Mouse (Mus musculus) hindbrain, embryonic 13.5 days (tissue): Measurements from ENCODE around the gene Fto. TPM values are rescaled to one million over a fixed set of nuclear protein-coding genes. Genes with fewer than 3 reads are reported as not detected.

ENCODE experiments used
- ATAC-seq: fragments of 200-750 bp; cut with Nextera tagmentation; 2 replicates; pipeline ENCODE4 v1.8.0; 2017; ENCODE audit warnings: moderate TSS enrichment; ENCODE audit not compliant: low FRiP score
- H3K27ac ChIP-seq: fragments of 300-500 bp; sonication (generic); 2 replicates; pipeline ENCODE4 v1.5.1; 2015; ENCODE audit warnings: inconsistent platforms, mild to moderate bottlenecking, moderate library complexity
- H3K27me3 ChIP-seq: fragments of 300-500 bp; sonication (generic); 2 replicates; pipeline ENCODE4 v1.6.1; 2015; ENCODE audit warnings: mild to moderate bottlenecking, inconsistent platforms
- H3K36me3 ChIP-seq: fragments of 300-500 bp; sonication (generic); 2 replicates; pipeline ENCODE4 v1.6.1; 2015; ENCODE audit warnings: mild to moderate bottlenecking, inconsistent platforms
- H3K4me1 ChIP-seq: fragments of 300-500 bp; sonication (generic); replicated peaks from 2 replicates; pipeline ENCODE4 v1.6.1; 2015; ENCODE audit warnings: inconsistent platforms
- H3K4me2 ChIP-seq: fragments of 300-500 bp; sonication (generic); 2 replicates; pipeline ENCODE4 v1.6.1; 2015; ENCODE audit warnings: inconsistent platforms, mild to moderate bottlenecking, moderate library complexity
- H3K4me3 ChIP-seq: fragments of 300-500 bp; sonication (generic); 2 replicates; pipeline ENCODE4 v1.5.1; 2015; ENCODE audit warnings: mild to moderate bottlenecking, inconsistent platforms
- H3K9ac ChIP-seq: fragments of 300-500 bp; sonication (generic); 2 replicates; pipeline ENCODE4 v1.6.1; 2015; ENCODE audit warnings: mild to moderate bottlenecking, inconsistent platforms
- H3K9me3 ChIP-seq: fragments of 300-500 bp; sonication (generic); 2 replicates; pipeline ENCODE4 v1.6.1; 2016; ENCODE audit warnings: inconsistent platforms
- WGBS: fragments of 180-500 bp; shearing (Covaris S2); methylation state at CpG from one replicate; pipeline ENCODE4 v1.1.7; 2015; 5-methylcytosine and 5-hydroxymethylcytosine counted together
- polyA plus RNA-seq: library from polyadenylated mRNA; unstranded; fragments of >200 nt; fragmentation: Nextera tagmentation; extraction: Ambion mirVana; gene quantifications from 2 replicates; pipeline ENCODE4 v1.2.1, GENCODE M21; 2015

The Fto gene
- polyA plus RNA-seq, 1 experiment from 2014 or later: 126 TPM

DNA sequence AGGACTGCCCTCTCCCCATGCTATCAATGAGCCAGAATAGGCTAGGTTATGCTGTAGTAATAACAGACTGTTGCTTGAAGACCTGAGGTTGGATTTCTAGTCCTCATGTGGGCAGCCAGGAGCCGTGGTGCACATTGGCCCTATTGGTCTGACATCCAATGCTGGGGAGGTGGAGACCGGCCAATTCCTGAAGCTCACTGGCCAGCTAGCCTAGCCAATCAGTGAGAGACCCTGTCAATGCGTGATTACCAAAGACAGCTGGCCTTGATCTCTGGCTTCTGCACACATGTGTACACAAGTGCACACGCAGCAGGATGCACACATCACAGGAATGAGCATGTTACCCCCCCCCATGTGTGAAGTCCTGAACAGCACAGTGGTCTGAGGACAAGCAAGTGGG is 94.6 kb downstream of the Fto start:
- H3K4me1 ChIP-seq: peaks cover 16% of the 10 kb centered on the region
- H3K9ac ChIP-seq: no peak overlapping the region
- no peak overlapping the region for H3K27ac ChIP-seq
- 84% methylated on average over 4 of the region's 4 CpGs for WGBS
- H3K27me3 ChIP-seq: no peaks in the 10 kb centered on the region
- no peak overlapping the region for H3K4me3 ChIP-seq
- H3K4me2 ChIP-seq: no peak overlapping the region
- ATAC-seq: no peak
- peaks cover 21% of the 10 kb centered on the region for H3K36me3 ChIP-seq
- H3K9me3 ChIP-seq: no peaks in the 10 kb centered on the region

DNA sequence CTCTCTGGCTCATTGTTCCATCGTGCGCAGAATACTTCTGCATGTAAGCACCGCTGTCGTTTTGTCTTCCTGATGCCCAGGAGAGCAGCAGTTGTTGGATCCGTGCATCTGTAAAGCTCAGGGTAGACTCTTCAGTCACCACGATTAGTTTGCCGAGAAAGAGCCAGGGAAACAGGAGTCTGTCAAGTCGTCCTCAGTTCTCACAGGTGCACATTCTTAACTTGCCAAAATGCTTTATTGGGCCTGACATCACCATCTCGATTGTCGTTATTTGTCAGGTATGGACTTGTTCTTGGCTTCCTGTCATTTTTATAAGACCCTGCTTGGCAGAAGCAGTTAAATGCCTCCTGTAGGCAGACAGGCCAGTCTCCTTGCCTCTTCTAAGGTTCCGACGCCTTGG is 96.7 kb downstream of the Fto start:
- H3K36me3 ChIP-seq: peaks cover 15% of the 10 kb centered on the region
- H3K4me3 ChIP-seq: no peak overlapping the region
- no peak for ATAC-seq
- H3K4me1 ChIP-seq: peaks cover 16% of the 10 kb centered on the region
- no peak overlapping the region for H3K4me2 ChIP-seq
- H3K27me3 ChIP-seq: no peaks in the 10 kb centered on the region
- no peak overlapping the region for H3K9ac ChIP-seq
- H3K27ac ChIP-seq: no peak overlapping the region
- H3K9me3 ChIP-seq: no peaks in the 10 kb centered on the region
- WGBS: 90% methylated on average over 12 of the region's 12 CpGs

DNA sequence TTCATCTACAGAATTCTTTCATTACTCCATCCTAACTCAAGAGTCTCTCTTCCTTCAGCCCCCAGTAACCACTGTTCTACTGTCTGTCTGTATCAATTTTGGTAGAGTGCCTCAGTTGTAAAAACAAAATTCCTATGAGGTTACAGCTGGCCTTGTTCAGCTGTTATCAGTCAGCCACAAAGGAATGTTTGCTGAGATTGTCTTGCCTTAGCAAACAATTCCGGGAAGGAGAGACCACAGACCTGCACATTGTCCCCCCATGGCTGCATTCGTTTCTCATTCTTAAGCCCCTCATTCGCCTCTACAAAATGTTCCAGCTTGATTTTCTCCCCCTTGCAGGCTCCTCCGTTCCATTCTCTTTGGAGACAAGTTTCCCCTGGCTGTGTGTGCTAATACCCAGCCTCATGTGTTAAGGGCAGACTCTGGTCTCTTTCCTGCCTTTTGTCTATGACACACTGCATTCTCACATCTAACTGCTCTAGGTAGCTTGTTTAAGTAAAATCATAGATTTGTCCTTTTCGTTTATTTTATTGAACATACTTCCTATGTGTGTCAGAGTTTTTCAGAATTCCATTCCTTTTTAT is 111.3 kb downstream of the Fto start:
- Histone ChIP-seq H3K9me3 (no peaks in the 10 kb centered on the region), H3K36me3 (peaks cover 11% of the 10 kb centered on the region), H3K4me1 (no peaks in the 10 kb centered on the region), H3K27me3 (no peaks in the 10 kb centered on the region), H3K4me3 (no peak overlapping the region), H3K27ac (no peak overlapping the region), H3K9ac (no peak overlapping the region), H3K4me2 (no peak overlapping the region)
- ATAC-seq: no peak
- 90% methylated on average over 5 of the region's 5 CpGs for WGBS

DNA sequence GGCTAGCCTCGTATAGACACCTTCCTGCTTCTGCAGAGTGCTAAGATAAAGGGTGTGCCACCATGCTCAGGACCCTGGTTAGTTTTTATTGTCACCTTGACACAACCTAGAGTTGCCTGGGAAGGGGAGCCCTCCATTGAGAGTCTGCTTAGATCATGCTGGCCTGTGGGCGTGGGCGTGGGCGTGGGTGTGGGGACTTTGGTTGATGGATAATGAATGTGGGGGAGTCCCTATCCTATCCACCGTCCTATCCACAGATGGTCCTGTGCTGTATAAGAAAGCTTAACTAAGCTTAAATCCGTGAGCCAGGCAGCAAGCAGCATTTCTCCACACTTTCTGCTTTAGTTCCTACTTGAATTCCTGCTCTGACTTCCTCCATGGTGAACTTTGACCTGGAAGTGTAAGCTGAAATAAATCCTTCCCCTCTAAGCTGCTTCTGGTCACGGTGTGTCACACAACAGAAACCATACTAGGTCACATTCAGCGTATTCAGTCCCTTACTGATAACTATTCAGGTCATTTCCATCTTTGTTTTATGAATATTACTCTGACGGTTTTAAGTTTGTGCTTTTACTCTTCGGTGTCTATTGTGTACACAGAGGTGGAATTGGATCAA is 112.0 kb downstream of the Fto start:
- no peak for ATAC-seq
- no peak overlapping the region for H3K9ac ChIP-seq
- H3K27me3 ChIP-seq: no peaks in the 10 kb centered on the region
- H3K4me1 ChIP-seq: no peaks in the 10 kb centered on the region
- WGBS: 91% methylated on average over 10 of the region's 10 CpGs
- no peaks in the 10 kb centered on the region for H3K9me3 ChIP-seq
- H3K4me2 ChIP-seq: no peak overlapping the region
- H3K4me3 ChIP-seq: no peak overlapping the region
- H3K27ac ChIP-seq: no peak overlapping the region
- peaks cover 11% of the 10 kb centered on the region for H3K36me3 ChIP-seq

DNA sequence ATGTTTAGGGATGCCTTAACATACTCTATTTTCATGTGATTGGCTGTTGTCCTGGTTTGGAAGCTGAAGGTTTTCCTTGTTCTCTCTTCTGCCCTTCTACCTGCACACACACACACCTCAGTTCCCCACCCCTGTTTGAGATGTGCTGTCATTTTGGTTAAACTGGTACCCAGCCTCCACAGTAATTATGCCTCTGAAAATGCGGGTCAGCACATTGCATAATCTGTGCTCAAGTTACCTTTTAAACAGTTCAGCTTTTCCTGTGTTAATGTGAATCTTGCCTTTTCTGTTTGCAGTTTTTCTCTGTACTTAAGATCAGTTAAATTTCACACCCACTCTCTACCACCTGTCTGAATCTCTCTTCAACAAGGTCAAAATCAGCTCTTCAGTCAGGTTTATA is 113.2 kb downstream of the Fto start:
- no peaks in the 10 kb centered on the region for H3K27me3 ChIP-seq
- 100% methylated on average over 1 of the region's 1 CpGs for WGBS

DNA sequence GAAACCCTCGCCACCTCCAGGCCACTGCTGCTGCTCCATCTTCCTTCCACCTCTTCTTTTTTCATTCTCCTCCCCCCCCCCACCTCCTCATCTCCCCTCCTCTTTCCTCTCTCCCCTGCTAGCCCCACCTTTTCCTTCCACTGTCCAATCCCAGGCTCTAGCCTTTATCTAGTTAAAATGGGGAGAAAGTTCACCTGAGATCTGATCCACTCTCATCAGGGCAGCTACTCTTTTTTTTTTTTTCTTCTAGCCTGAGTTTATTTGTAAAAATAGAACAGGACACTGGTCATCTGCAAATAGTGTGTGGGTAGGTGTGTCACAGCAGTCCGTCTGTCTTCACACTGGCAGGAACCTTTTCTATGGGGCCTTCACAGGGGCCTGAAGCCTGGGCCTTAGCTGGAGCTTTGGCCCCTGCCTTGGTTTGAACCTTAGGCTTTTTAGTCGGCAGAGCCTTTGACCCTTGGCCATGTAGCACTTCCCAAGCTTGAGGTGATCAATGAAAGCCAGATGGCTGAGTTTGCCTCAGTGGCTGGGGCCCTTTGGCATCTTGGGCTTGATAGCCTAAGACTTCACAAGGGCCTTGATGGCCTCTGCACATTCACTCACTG is 117.1 kb downstream of the Fto start:
- H3K9ac ChIP-seq: no peak overlapping the region
- H3K27me3 ChIP-seq: no peaks in the 10 kb centered on the region
- H3K4me2 ChIP-seq: no peak overlapping the region
- H3K27ac ChIP-seq: no peak overlapping the region
- 96% methylated on average over 3 of the region's 3 CpGs for WGBS
- peaks cover 8% of the 10 kb centered on the region for H3K36me3 ChIP-seq
- no peak for ATAC-seq
- H3K4me1 ChIP-seq: no peaks in the 10 kb centered on the region
- peaks cover 4% of the 10 kb centered on the region; the same call in 1 of the 2 replicates for H3K9me3 ChIP-seq
- no peak overlapping the region for H3K4me3 ChIP-seq

More for the DNA sequence above, 113.2 kb downstream of the Fto start:
- Histone ChIP-seq H3K9me3 (peaks cover 4% of the 10 kb centered on the region; the same call in 1 of the 2 replicates), H3K9ac (no peak overlapping the region), H3K4me2 (no peak overlapping the region), H3K4me3 (no peak overlapping the region), H3K4me1 (no peaks in the 10 kb centered on the region), H3K27ac (no peak overlapping the region), H3K36me3 (peaks cover 15% of the 10 kb centered on the region)
- no peak for ATAC-seq

DNA sequence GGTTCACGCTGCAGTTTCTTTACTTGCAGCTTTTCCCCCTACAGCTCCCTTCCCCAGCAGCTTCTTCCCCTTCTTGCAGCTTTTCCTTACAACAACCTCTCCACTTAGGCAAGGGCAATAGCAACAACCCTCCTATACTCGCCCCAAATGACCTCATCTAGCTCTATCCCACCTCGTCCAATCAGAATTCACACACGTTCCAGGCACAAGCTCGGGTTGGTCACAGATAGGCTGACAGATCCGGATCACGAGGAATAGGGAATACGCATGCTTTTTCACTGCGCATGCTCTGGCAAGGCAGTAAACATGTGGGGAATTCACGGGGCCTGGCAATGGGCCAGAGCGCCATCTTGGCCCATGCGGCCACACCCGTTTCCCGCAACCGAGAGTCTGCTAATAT is 122.7 kb downstream of the Fto start:
- no peak for ATAC-seq
- WGBS: 97% methylated on average over 15 of the region's 15 CpGs
- Histone ChIP-seq H3K4me2 (no peak overlapping the region), H3K4me1 (no peaks in the 10 kb centered on the region), H3K4me3 (no peak overlapping the region), H3K27ac (no peak overlapping the region), H3K27me3 (no peaks in the 10 kb centered on the region), H3K36me3 (no peaks in the 10 kb centered on the region), H3K9me3 (no peaks in the 10 kb centered on the region; the same call in 1 of the 2 replicates), H3K9ac (no peak overlapping the region)

DNA sequence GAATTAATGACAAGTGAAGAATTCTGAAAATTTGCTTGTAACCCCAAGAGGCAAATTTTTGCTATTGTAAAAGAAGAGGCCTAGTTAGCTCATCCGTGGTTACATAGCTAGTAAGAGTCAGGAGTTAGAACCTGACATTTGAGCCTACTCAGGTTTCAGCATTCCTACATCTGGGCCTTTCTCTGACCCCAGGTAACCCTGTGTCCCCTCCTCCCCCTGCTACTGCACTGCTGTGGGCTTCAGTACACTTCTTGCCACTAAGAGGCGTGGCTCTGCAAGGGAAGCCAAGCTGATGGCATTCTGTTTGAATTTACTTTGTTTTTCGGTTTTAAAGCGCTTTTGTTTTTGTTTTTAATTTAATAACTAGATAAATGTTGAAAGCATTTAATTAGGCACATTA is 130.6 kb downstream of the Fto start:
- WGBS: 81% methylated on average over 4 of the region's 4 CpGs
- no peak for ATAC-seq

DNA sequence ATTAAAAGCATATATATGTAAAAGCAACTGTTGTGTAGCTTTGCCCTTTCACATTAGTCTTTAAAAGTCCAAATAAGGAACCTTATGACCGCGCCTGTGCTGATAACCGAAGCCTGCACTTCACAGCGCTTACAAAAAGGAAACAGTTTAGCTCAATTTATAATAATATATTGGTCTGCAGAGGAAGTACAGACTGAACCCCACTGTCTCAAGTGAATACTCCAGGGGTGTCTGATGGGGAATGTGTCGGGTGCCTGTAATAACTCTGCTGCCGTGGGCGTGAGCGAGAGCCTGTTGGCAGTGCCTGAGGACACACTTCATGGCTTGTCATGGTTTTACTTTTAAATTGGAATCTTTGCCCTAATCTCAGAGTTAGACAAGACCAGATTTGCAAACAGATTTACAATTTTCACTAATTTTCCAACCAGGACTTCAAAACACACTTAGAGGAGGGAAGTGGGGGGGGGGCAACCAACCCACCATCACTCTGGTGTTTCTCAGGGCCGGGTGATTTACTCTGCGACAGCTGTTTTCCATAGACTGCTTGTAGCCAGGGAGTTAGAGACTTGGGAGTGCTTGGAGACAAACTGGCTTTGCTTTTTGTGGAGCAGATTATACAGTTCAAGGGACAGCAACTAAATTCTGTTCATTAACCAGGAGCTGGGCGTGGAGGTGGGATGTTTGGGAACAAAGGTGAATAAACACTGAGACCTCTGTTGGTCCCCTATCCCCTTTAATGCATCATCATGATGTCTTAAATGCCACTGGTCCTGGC is 131.5 kb downstream of the Fto start:
- Histone ChIP-seq H3K27me3 (no peaks in the 10 kb centered on the region), H3K9ac (no peak overlapping the region), H3K4me3 (no peak overlapping the region), H3K36me3 (no peaks in the 10 kb centered on the region), H3K9me3 (no peaks in the 10 kb centered on the region), H3K4me2 (no peak overlapping the region), H3K27ac (no peak overlapping the region), H3K4me1 (peaks cover 8% of the 10 kb centered on the region; the same call in 1 of the 2 replicates)
- no peak for ATAC-seq
- WGBS: 79% methylated on average over 11 of the region's 11 CpGs

More for the DNA sequence above, 130.6 kb downstream of the Fto start:
- H3K9ac ChIP-seq: no peak overlapping the region
- no peaks in the 10 kb centered on the region for H3K27me3 ChIP-seq
- H3K9me3 ChIP-seq: no peaks in the 10 kb centered on the region
- H3K4me2 ChIP-seq: no peak overlapping the region
- H3K36me3 ChIP-seq: no peaks in the 10 kb centered on the region
- peaks cover 8% of the 10 kb centered on the region; the same call in 1 of the 2 replicates for H3K4me1 ChIP-seq
- H3K27ac ChIP-seq: no peak overlapping the region
- H3K4me3 ChIP-seq: no peak overlapping the region

DNA sequence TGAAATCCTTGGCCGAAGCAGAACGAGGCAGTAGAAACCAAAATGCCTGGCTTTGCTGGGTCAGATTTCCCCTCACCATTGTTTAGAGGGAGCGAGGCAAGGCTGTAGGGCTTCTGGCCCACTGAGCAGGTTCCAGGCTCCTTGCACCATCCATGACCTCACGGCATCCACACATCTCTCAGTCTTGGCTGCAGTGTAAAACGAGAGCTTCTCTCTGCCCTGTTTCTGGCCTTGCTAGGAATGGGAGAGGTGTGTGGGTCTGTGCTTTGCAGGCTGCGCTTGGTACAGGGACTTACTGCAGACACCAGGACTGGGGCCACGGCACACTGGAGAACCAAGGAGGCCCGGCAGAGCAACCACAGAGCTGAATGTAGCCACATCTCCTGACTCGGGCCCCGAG is 132.2 kb downstream of the Fto start:
- WGBS: 86% methylated on average over 10 of the region's 10 CpGs
- no peak overlapping the region for H3K4me3 ChIP-seq
- H3K27me3 ChIP-seq: no peaks in the 10 kb centered on the region
- no peak for ATAC-seq
- H3K4me1 ChIP-seq: peaks cover 8% of the 10 kb centered on the region; the same call in 1 of the 2 replicates
- no peaks in the 10 kb centered on the region for H3K36me3 ChIP-seq
- H3K27ac ChIP-seq: peak overlapping the region; percentile 23; the same call in 1 of the 2 replicates
- H3K4me2 ChIP-seq: no peak overlapping the region
- H3K9ac ChIP-seq: no peak overlapping the region
- H3K9me3 ChIP-seq: no peaks in the 10 kb centered on the region

DNA sequence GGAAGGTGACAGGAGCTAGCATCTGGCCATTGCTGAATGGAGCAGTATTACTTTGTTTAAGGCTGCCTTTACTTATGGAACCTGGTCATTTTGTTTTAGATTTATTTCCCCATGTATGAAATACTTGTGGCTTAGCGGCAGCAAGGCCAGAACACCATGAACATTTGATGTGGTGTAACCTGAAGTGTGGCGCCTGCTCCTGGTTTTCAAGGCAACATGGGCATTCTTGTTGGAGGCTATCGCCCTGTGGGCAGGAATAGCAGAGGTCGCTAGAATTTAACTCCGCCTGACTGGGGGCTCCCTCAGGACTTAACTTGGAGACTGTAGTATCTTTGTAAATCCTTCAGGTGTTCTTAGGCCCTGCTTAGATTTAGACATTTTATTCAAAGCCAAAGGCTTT is 132.7 kb downstream of the Fto start:
- H3K4me2 ChIP-seq: no peak overlapping the region
- no peaks in the 10 kb centered on the region for H3K36me3 ChIP-seq
- no peak overlapping the region for H3K9ac ChIP-seq
- H3K4me1 ChIP-seq: peaks cover 8% of the 10 kb centered on the region; the same call in 1 of the 2 replicates
- 93% methylated on average over 5 of the region's 5 CpGs for WGBS
- H3K9me3 ChIP-seq: no peaks in the 10 kb centered on the region
- H3K27ac ChIP-seq: no peak overlapping the region
- no peaks in the 10 kb centered on the region for H3K27me3 ChIP-seq
- no peak overlapping the region for H3K4me3 ChIP-seq
- no peak for ATAC-seq

DNA sequence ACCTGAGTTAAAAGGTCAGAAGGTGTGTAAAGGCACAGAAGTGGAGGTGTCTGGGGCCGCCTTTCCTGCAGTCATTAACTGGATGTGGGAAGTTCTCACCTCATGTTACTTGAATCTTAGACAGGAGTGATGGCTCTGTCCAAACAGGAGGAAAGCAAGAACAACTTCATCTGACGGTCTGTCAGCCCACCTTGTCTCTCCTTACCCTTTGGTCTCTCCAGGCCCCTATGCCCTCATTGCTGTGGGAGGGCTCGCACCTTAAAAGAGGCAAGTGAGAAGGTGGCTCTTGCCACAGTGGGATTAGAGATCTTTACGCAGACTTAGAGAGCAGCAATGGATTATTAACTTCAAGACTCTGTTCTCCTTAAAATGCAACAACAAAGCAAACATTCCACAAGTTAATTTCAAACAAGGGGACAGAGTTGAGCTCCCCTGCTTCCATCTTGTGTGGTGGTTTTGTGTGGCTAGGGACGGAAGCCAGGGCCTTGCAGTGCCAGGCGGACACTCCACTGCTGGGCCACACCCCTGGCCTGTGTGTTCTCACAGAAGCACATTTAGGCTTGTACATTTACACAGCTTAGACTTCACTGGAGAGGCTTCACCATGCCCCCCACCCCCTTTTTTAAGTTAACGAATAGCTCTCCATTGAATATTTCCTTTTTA is 135.5 kb downstream of the Fto start:
- Histone ChIP-seq H3K4me3 (no peak overlapping the region), H3K27ac (no peak overlapping the region), H3K36me3 (no peaks in the 10 kb centered on the region), H3K27me3 (no peaks in the 10 kb centered on the region), H3K9me3 (no peaks in the 10 kb centered on the region), H3K4me2 (no peak overlapping the region), H3K9ac (no peak overlapping the region), H3K4me1 (peaks cover 8% of the 10 kb centered on the region; the same call in 1 of the 2 replicates)
- WGBS: 92% methylated on average over 7 of the region's 7 CpGs
- no peak for ATAC-seq
